Mouse (Mus musculus) neural tube, embryonic 14.5 days (tissue): ENCODE measurements around the gene Cry2. TPM values are rescaled to one million over a fixed set of nuclear protein-coding genes. Genes with fewer than 3 reads are reported as not detected.

ENCODE experiments used
- ATAC-seq: fragments of 200-750 bp; cut with Nextera tagmentation; 2 replicates; pipeline ENCODE4 v1.8.0; 2017; ENCODE audit warnings: low read depth, mild to moderate bottlenecking, moderate TSS enrichment, moderate library complexity
- H3K27ac ChIP-seq: fragments of 300-500 bp; sonication (generic); 2 replicates; pipeline ENCODE4 v1.5.1; 2014; ENCODE audit warnings: low read depth, mild to moderate bottlenecking, control low read depth, low read length, moderate library complexity, mixed read lengths
- H3K27me3 ChIP-seq: fragments of 300-500 bp; sonication (generic); 2 replicates; pipeline ENCODE4 v1.6.1; 2014; ENCODE audit warnings: low read length; ENCODE audit not compliant: control insufficient read depth, insufficient read depth
- H3K36me3 ChIP-seq: fragments of 300-500 bp; sonication (generic); 2 replicates; pipeline ENCODE4 v1.6.1; 2014; ENCODE audit warnings: low read length, mixed read lengths; ENCODE audit not compliant: control insufficient read depth, insufficient read depth
- H3K4me1 ChIP-seq: fragments of 300-500 bp; sonication (generic); 2 replicates; pipeline ENCODE4 v1.6.1; 2014; ENCODE audit warnings: low read length; ENCODE audit not compliant: control insufficient read depth, insufficient read depth
- H3K4me2 ChIP-seq: fragments of 300-500 bp; sonication (generic); 2 replicates; pipeline ENCODE4 v1.6.1; 2014; ENCODE audit warnings: mild to moderate bottlenecking, low read depth, low read length, control low read depth
- H3K4me3 ChIP-seq: fragments of 300-500 bp; sonication (generic); 2 replicates; pipeline ENCODE4 v1.5.1; 2014; ENCODE audit warnings: low read depth, low read length, control low read depth, mixed read lengths
- H3K9ac ChIP-seq: fragments of 300-500 bp; sonication (generic); replicated peaks from 2 replicates; pipeline ENCODE4 v1.6.1; 2014; ENCODE audit warnings: low read depth, mild to moderate bottlenecking, control low read depth, low read length, mixed read lengths
- H3K9me3 ChIP-seq: fragments of 300-500 bp; sonication (generic); 2 replicates; pipeline ENCODE4 v1.6.1; 2016; ENCODE audit warnings: low read length; ENCODE audit not compliant: control insufficient read depth
- WGBS: fragments of 180-500 bp; shearing (Covaris S2); extraction: QIAGEN DNeasy Blood & Tissue Kit; methylation state at CpG from one replicate; pipeline ENCODE4 v1.1.7; 2014; 5-methylcytosine and 5-hydroxymethylcytosine counted together
- polyA plus RNA-seq: library from polyadenylated mRNA; unstranded; fragments of >200 nt; fragmentation: Nextera tagmentation; extraction: Ambion mirVana; gene quantifications from 2 replicates; pipeline ENCODE4 v1.2.1, GENCODE M21; 2014

The Cry2 gene
- polyA plus RNA-seq, 1 experiment from 2014 or later, result 43.5 TPM

- Histone ChIP-seq H3K36me3 (peaks cover 40% of the 10 kb centered on the region), H3K9me3 (no peaks in the 10 kb centered on the region), H3K4me3 (no peak overlapping the region), H3K4me2 (no peak overlapping the region), H3K4me1 (peaks cover 11% of the 10 kb centered on the region; the same call in 1 of the 2 replicates), H3K9ac (no peak overlapping the region), H3K27ac (no peak overlapping the region), H3K27me3 (no peaks in the 10 kb centered on the region)
- WGBS, result 94% methylated on average over 7 of the region's 7 CpGs
- no peak for ATAC-seq
Measured at GRCm38 (mm10) chr2:92421723-92422387, 12.0 kb downstream of the Cry2 start.

GRCm38 (mm10) chr2:92411705-92412104 is 22.1 kb downstream of the Cry2 start:
- Histone ChIP-seq H3K9me3 (no peaks in the 10 kb centered on the region), H3K27ac (no peak overlapping the region), H3K4me3 (no peak overlapping the region), H3K4me1 (no peaks in the 10 kb centered on the region), H3K27me3 (no peaks in the 10 kb centered on the region), H3K4me2 (no peak overlapping the region), H3K36me3 (peaks cover 64% of the 10 kb centered on the region), H3K9ac (no peak overlapping the region)
- ATAC-seq, result no peak
- WGBS, result 94% methylated on average over 10 of the region's 10 CpGs

- no peaks in the 10 kb centered on the region for H3K9me3 ChIP-seq
- H3K27ac ChIP-seq, result no peak overlapping the region
- H3K4me3 ChIP-seq, result no peak overlapping the region
- no peak overlapping the region for H3K9ac ChIP-seq
- 88% methylated on average over 18 of the region's 18 CpGs for WGBS
- no peak overlapping the region for H3K4me2 ChIP-seq
- peaks cover 44% of the 10 kb centered on the region for H3K36me3 ChIP-seq
- H3K27me3 ChIP-seq, result no peaks in the 10 kb centered on the region
- ATAC-seq, result no peak
- H3K4me1 ChIP-seq, result peaks cover 6% of the 10 kb centered on the region; the same call in 1 of the 2 replicates
Measured at GRCm38 (mm10) chr2:92408309-92409045, 25.4 kb downstream of the Cry2 start.

- Histone ChIP-seq H3K4me1 (peaks cover 6% of the 10 kb centered on the region; the same call in 1 of the 2 replicates), H3K4me2 (no peak overlapping the region), H3K4me3 (no peak overlapping the region), H3K27ac (0 out of 2 replicates have a peak overlapping the region, but pooled peaks have one; percentile 44), H3K27me3 (no peaks in the 10 kb centered on the region), H3K9ac (no peak overlapping the region), H3K36me3 (peaks cover 19% of the 10 kb centered on the region), H3K9me3 (no peaks in the 10 kb centered on the region)
- WGBS, result 75% methylated on average over 7 of the region's 7 CpGs
- peak; percentile 52; the same call in 1 of the 2 replicates for ATAC-seq
Measured at GRCm38 (mm10) chr2:92405687-92406086, 28.2 kb downstream of the Cry2 start.

- no peaks in the 10 kb centered on the region for H3K9me3 ChIP-seq
- H3K27me3 ChIP-seq, result no peaks in the 10 kb centered on the region
- 0 out of 2 replicates have a peak overlapping the region, but pooled peaks have one; percentile 44 for H3K27ac ChIP-seq
- H3K4me3 ChIP-seq, result no peak overlapping the region
- no peak overlapping the region for H3K4me2 ChIP-seq
- no peak for ATAC-seq
- no peak overlapping the region for H3K9ac ChIP-seq
- H3K4me1 ChIP-seq, result peaks cover 6% of the 10 kb centered on the region; the same call in 1 of the 2 replicates
- H3K36me3 ChIP-seq, result peaks cover 11% of the 10 kb centered on the region
- 93% methylated on average over 6 of the region's 6 CpGs for WGBS
Measured at GRCm38 (mm10) chr2:92404737-92405136, 29.1 kb downstream of the Cry2 start.

GRCm38 (mm10) chr2:92403776-92404319 is 30.0 kb downstream of the Cry2 start:
- H3K4me1 ChIP-seq, result peaks cover 14% of the 10 kb centered on the region
- ATAC-seq, result no peak
- H3K27me3 ChIP-seq, result no peaks in the 10 kb centered on the region
- no peak overlapping the region for H3K4me3 ChIP-seq
- no peak overlapping the region for H3K4me2 ChIP-seq
- H3K9ac ChIP-seq, result no peak overlapping the region
- H3K36me3 ChIP-seq, result 0 out of 2 replicates have a peak, but pooled peaks cover 8% of the 10 kb centered on the region
- H3K9me3 ChIP-seq, result no peaks in the 10 kb centered on the region
- H3K27ac ChIP-seq, result no peak overlapping the region
- WGBS, result 96% methylated on average over 5 of the region's 5 CpGs

- Histone ChIP-seq H3K4me2 (no peak overlapping the region), H3K36me3 (0 out of 2 replicates have a peak, but pooled peaks cover 4% of the 10 kb centered on the region), H3K9me3 (no peaks in the 10 kb centered on the region), H3K4me3 (no peak overlapping the region), H3K27ac (no peak overlapping the region), H3K27me3 (no peaks in the 10 kb centered on the region), H3K4me1 (peaks cover 19% of the 10 kb centered on the region), H3K9ac (no peak overlapping the region)
- 64% methylated on average over 4 of the region's 4 CpGs for WGBS
- ATAC-seq, result no peak
Measured at GRCm38 (mm10) chr2:92402591-92403326, 31.1 kb downstream of the Cry2 start.

- H3K4me1 ChIP-seq, result peaks cover 20% of the 10 kb centered on the region
- H3K4me2 ChIP-seq, result peak within 1 kb of the TSS; percentile 57
- H3K4me3 ChIP-seq, result peak within 1 kb of the TSS; percentile 83
- no peaks in the 10 kb centered on the region for H3K36me3 ChIP-seq
- no peaks in the 10 kb centered on the region for H3K9me3 ChIP-seq
- WGBS, result 1% methylated on average over 48 of the region's 59 CpGs
- ATAC-seq, result peak; percentile 68
- peak within 1 kb of the TSS; percentile 56 for H3K27ac ChIP-seq
- peak within 1 kb of the TSS; percentile 84 for H3K9ac ChIP-seq
- H3K27me3 ChIP-seq, result no peaks in the 10 kb centered on the region
Measured at GRCm38 (mm10) chr2:92401091-92401561, 32.7 kb downstream of the Cry2 start, which contains the start of gene Mapk8ip1. Gene Mapk8ip1 (minus strand): TSS chr2:92401263.
